Mouse (Mus musculus): ENCODE data around the gene Lap3. TPM values are rescaled to one million over a fixed set of nuclear protein-coding genes. Genes with fewer than 3 reads are reported as not detected.
A peak's percentile ranks its signal among the peaks of the same experiment; 100 is the strongest.

Gene Lap3
- total and polyA plus RNA-seq, 2 experiments from 2014 or later: 20.9 to 27.7 TPM

DNA sequence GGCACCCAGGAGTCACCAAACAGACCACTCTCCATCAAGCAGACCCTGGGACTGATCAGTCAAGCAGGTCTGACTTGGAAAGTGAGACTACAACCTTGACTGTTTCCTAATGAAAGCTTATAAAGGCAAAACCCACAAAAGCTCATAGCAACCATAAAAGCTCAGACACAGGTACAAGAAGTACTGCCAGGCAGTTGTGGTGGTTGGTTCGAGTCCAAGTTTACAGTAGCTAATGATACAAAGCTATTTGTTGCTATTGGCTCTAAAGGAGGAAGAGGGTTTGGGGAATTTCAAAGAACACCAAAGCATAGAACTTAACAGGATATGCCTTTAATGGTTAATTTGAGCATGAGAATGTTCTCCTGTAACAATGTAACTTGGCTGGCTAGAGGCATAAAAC is 9.5 kb upstream of the Lap3 start:
- H3K4me3 ChIP-seq (ENCODE audit: low read depth, low read length): no peak overlapping the region
- no peaks in the 10 kb centered on the region for H3K4me1 ChIP-seq (ENCODE audit: insufficient read depth, low read length)
- no peak for DNase-seq (ENCODE audit: low spot score)
- H3K27me3 ChIP-seq (ENCODE audit: insufficient read depth, low read length): no peaks in the 10 kb centered on the region
- 81% methylated on average over 1 of the region's 1 CpGs for WGBS
- H3K36me3 ChIP-seq (ENCODE audit: insufficient read depth, low read length): no peaks in the 10 kb centered on the region
- H3K4me2 ChIP-seq (ENCODE audit: low read depth, low read length, poor library complexity, severe bottlenecking): no peak overlapping the region
- ATAC-seq (ENCODE audit: low FRiP score): no peak
- no peak for TF ChIP-seq CTCF (IDR thresholded peaks at IDR 0.05)
- H3K9ac ChIP-seq (replicated peaks; ENCODE audit: low read length, poor library complexity, severe bottlenecking): no peak overlapping the region
- no peak overlapping the region for H3K27ac ChIP-seq (ENCODE audit: low read depth, low read length)
- no peaks in the 10 kb centered on the region for H3K9me3 ChIP-seq (ENCODE audit: low read length)

- no peak overlapping the region for H3K9ac ChIP-seq (replicated peaks; ENCODE audit: low read length, poor library complexity, severe bottlenecking)
- WGBS: 39% methylated on average over 4 of the region's 4 CpGs
- H3K4me3 ChIP-seq (ENCODE audit: low read depth, low read length): no peak overlapping the region
- H3K27me3 ChIP-seq (ENCODE audit: insufficient read depth, low read length): no peaks in the 10 kb centered on the region
- no peak overlapping the region for H3K27ac ChIP-seq (ENCODE audit: low read depth, low read length)
- no peak for TF ChIP-seq CTCF (IDR thresholded peaks at IDR 0.05)
- DNase-seq (ENCODE audit: low spot score) (no peak), ATAC-seq (ENCODE audit: low FRiP score) (no peak)
- H3K9me3 ChIP-seq (ENCODE audit: low read length): no peaks in the 10 kb centered on the region
- H3K36me3 ChIP-seq (ENCODE audit: insufficient read depth, low read length): no peaks in the 10 kb centered on the region
- 0 out of 2 replicates have a peak, but pooled peaks cover 3% of the 10 kb centered on the region for H3K4me1 ChIP-seq (ENCODE audit: insufficient read depth, low read length)
- H3K4me2 ChIP-seq (ENCODE audit: low read depth, low read length, poor library complexity, severe bottlenecking): no peak overlapping the region
Measured at GRCm38 (mm10) chr5:45491776-45492175, 1.4 kb upstream of the Lap3 start.

GRCm38 (mm10) chr5:45494093-45494755 is 1.1 kb downstream of the Lap3 start:
- Histone ChIP-seq H3K27me3 (ENCODE audit: insufficient read depth, low read length) (no peaks in the 10 kb centered on the region), H3K27ac (ENCODE audit: low read depth, low read length) (no peak overlapping the region), H3K4me1 (ENCODE audit: insufficient read depth, low read length) (0 out of 2 replicates have a peak, but pooled peaks cover 3% of the 10 kb centered on the region), H3K9ac (replicated peaks; ENCODE audit: low read length, poor library complexity, severe bottlenecking) (peak overlapping the region; percentile 71), H3K9me3 (ENCODE audit: low read length) (no peaks in the 10 kb centered on the region), H3K36me3 (ENCODE audit: insufficient read depth, low read length) (peaks cover 9% of the 10 kb centered on the region), H3K4me2 (ENCODE audit: low read depth, low read length, poor library complexity, severe bottlenecking) (peak overlapping the region; percentile 73), H3K4me3 (ENCODE audit: low read depth, low read length) (peak overlapping the region; percentile 71)
- ATAC-seq (ENCODE audit: low FRiP score) (no peak), DNase-seq (ENCODE audit: low spot score) (no peak)
- WGBS: 74% methylated on average over 9 of the region's 9 CpGs
- TF ChIP-seq CTCF (IDR thresholded peaks at IDR 0.05): no peak

DNA sequence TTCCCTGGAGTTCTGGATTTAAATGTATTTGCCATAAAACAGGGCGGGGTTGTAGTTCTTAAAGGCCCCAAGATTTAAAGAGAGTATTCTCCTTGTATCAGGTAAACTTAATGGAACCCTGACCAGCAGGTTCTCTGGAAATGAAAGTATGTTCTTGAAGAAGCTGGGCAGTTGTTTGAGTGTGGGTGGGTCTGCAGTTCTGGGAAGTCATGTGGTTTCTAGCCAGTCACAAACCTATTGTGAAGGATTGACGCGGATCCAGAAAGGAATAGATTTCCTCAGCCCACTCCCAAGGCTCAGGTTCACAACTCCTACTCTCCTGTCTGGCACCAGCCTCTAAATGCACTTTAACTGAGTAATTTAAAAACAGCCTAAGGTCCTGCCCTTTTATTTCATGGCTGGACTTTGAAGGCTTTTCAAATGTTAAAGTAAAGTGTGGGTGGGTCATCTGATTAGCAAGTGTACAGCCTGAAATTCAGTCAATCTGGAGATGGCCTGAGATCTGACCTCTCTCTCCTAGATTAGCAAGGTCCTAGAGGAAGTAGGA is 2.3 kb downstream of the Lap3 start:
- TF ChIP-seq CTCF (IDR thresholded peaks at IDR 0.05): no peak
- Histone ChIP-seq H3K4me2 (ENCODE audit: low read depth, low read length, poor library complexity, severe bottlenecking) (no peak overlapping the region), H3K9me3 (ENCODE audit: low read length) (no peaks in the 10 kb centered on the region), H3K36me3 (ENCODE audit: insufficient read depth, low read length) (peaks cover 13% of the 10 kb centered on the region), H3K27me3 (ENCODE audit: insufficient read depth, low read length) (no peaks in the 10 kb centered on the region), H3K27ac (ENCODE audit: low read depth, low read length) (no peak overlapping the region), H3K4me3 (ENCODE audit: low read depth, low read length) (no peak overlapping the region), H3K4me1 (ENCODE audit: insufficient read depth, low read length) (0 out of 2 replicates have a peak, but pooled peaks cover 3% of the 10 kb centered on the region), H3K9ac (replicated peaks; ENCODE audit: low read length, poor library complexity, severe bottlenecking) (no peak overlapping the region)
- ATAC-seq (ENCODE audit: low FRiP score) (no peak), DNase-seq (ENCODE audit: low spot score) (no peak)
- WGBS: 85% methylated on average over 3 of the region's 3 CpGs

- no peak for ATAC-seq (ENCODE audit: low FRiP score)
- no peaks in the 10 kb centered on the region for H3K27me3 ChIP-seq (ENCODE audit: insufficient read depth, low read length)
Measured at GRCm38 (mm10) chr5:45496042-45496441, 2.9 kb downstream of the Lap3 start.

GRCm38 (mm10) chr5:45496479-45496878 is 3.3 kb downstream of the Lap3 start:
- H3K27ac ChIP-seq (ENCODE audit: low read depth, low read length): no peak overlapping the region
- no peak for ATAC-seq (ENCODE audit: low FRiP score)
- peaks cover 18% of the 10 kb centered on the region for H3K36me3 ChIP-seq (ENCODE audit: insufficient read depth, low read length)
- no peak for TF ChIP-seq CTCF (IDR thresholded peaks at IDR 0.05)
- DNase-seq (ENCODE audit: low spot score): no peak
- H3K27me3 ChIP-seq (ENCODE audit: insufficient read depth, low read length): no peaks in the 10 kb centered on the region
- H3K9ac ChIP-seq (replicated peaks; ENCODE audit: low read length, poor library complexity, severe bottlenecking): no peak overlapping the region
- no peaks in the 10 kb centered on the region for H3K9me3 ChIP-seq (ENCODE audit: low read length)
- H3K4me2 ChIP-seq (ENCODE audit: low read depth, low read length, poor library complexity, severe bottlenecking): no peak overlapping the region
- 0 out of 2 replicates have a peak, but pooled peaks cover 3% of the 10 kb centered on the region for H3K4me1 ChIP-seq (ENCODE audit: insufficient read depth, low read length)
- 89% methylated on average over 4 of the region's 4 CpGs for WGBS
- H3K4me3 ChIP-seq (ENCODE audit: low read depth, low read length): no peak overlapping the region

More at GRCm38 (mm10) chr5:45496042-45496441, 2.9 kb downstream of the Lap3 start:
- no peaks in the 10 kb centered on the region for H3K9me3 ChIP-seq (ENCODE audit: low read length)
- no peak for DNase-seq (ENCODE audit: low spot score)
- H3K27ac ChIP-seq (ENCODE audit: low read depth, low read length): no peak overlapping the region
- H3K4me2 ChIP-seq (ENCODE audit: low read depth, low read length, poor library complexity, severe bottlenecking): no peak overlapping the region
- no peak for TF ChIP-seq CTCF (IDR thresholded peaks at IDR 0.05)
- H3K36me3 ChIP-seq (ENCODE audit: insufficient read depth, low read length): peaks cover 18% of the 10 kb centered on the region
- H3K9ac ChIP-seq (replicated peaks; ENCODE audit: low read length, poor library complexity, severe bottlenecking): no peak overlapping the region
- no peak overlapping the region for H3K4me3 ChIP-seq (ENCODE audit: low read depth, low read length)
- H3K4me1 ChIP-seq (ENCODE audit: insufficient read depth, low read length): 0 out of 2 replicates have a peak, but pooled peaks cover 3% of the 10 kb centered on the region
